Mouse (Mus musculus) Patski (cell line): ENCODE results near the gene Nabp1. TPM values are rescaled to one million over a fixed set of nuclear protein-coding genes. Genes with fewer than 3 reads are reported as not detected.
A peak's percentile ranks its signal among the peaks of the same experiment; 100 is the strongest.
"Not testable (repeated sequence)": the region's sequence is repeated elsewhere in the genome, so short reads cannot be mapped to it uniquely, and the experiment has no call there.

ENCODE experiments used
- ATAC-seq: fragments of 100-300 bp; one replicate; pipeline ENCODE4 v1.8.0; 2021
- CTCF ChIA-PET: fragments of 350-600 bp; sonication (Branson Sonifier 250); formaldehyde crosslinking; loops from one replicate; lab custom pipeline; 2022; ENCODE audit warnings: inconsistent platforms; lab: Charles Lee
- POLR2A ChIA-PET: fragments of 350-600 bp; sonication (Branson Sonifier 250); formaldehyde crosslinking; loops from one replicate; lab custom pipeline; 2022; ENCODE audit warnings: antibody characterized with exemption, inconsistent platforms; lab: Charles Lee
- DNase-seq: peaks from one replicate; pipeline ENCODE4 v3.0.0-alpha.2; 2011; ENCODE audit warnings: low read depth, low spot score
- H3K27me3 ChIP-seq: fragments of 371-371 bp; one replicate; pipeline ENCODE4 v1.5.1; 2021
- CTCF ChIP-seq: fragments of 100-300 bp; IDR thresholded peaks from one replicate; pipeline ENCODE4 v1.5.1; 2021
- in situ Hi-C: fragments of 300-500 bp; cut with MboI; formaldehyde crosslinking; loops from 3 replicates; pipeline ENCODE4 v1.11.1; 2018; ENCODE audit warnings: low pct_unique_long_range_greater_than_20kb, mixed read lengths
- polyA plus RNA-seq: library from polyadenylated mRNA; unstranded; gene quantifications from one replicate; pipeline ENCODE4 v1.2.3, GENCODE M21; 2021

Nabp1 gene
- polyA plus RNA-seq, 1 experiment from 2014 or later = 20.8 TPM

DNA sequence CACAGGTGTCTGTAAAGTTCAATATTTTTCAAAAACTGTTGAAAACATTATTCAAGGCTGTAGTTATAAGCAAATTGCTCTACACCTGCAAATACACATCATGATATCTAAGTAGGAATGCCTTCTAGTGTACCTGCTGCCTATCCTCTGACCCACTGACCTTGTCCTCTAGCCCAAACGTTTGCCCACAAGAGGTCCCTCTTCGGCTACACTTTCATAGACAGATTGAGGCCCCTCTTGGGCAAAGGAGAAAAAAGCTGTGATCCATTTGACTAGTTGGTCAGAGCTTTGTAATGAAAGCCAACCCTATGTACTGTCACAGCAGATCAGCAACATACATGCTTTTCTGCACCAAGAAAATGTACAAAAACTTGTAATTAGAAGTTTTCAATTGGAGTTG, 12.9 kb downstream of the Nabp1 start:
- no peaks in the 10 kb centered on the region for H3K27me3 ChIP-seq
- ChIA-PET POLR2A (no interaction called here), CTCF (interaction anchor here (0.8 to 7.4 kb wide), 8 partner anchors 14 to 153 kb away, joined by 3 to 87 read pairs (median 3); no protein-coding TSS in a partner anchor)
- ATAC-seq (no peak), DNase-seq (no peak)
- peak; percentile 55 for TF ChIP-seq CTCF
- in situ Hi-C loops = loop anchor here (5.0 to 25.0 kb wide), 2 partner anchors 132 to 503 kb away; no protein-coding TSS in a partner anchor

DNA sequence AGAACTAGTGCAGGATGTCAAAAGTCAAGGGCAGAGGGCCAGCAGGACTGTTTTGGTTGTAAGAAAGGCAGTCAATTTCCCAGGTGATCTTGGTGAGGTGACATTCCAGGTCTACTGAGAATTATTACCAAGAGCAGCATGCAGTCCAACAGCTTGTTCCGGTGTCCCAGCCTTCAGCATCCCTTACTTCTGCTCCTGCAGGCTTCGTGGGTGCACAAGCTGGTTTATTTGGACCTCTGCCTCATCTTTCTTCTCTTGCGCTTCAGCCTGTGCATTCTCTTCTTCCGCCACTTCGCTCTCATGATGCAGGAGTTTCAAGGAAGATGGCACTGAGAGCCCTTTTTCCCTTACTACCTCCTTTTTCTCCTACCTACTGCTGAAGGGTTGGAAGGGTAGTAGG, 15.2 kb downstream of the Nabp1 start:
- ATAC-seq (no peak), DNase-seq (no peak)
- no peak for TF ChIP-seq CTCF
- H3K27me3 ChIP-seq = no peaks in the 10 kb centered on the region
- in situ Hi-C loops = loop anchor here (25.0 kb wide), 1 partner anchor 501 kb away; no protein-coding TSS in a partner anchor
- CTCF ChIA-PET = no interaction called here
- POLR2A ChIA-PET = no interaction called here

DNA sequence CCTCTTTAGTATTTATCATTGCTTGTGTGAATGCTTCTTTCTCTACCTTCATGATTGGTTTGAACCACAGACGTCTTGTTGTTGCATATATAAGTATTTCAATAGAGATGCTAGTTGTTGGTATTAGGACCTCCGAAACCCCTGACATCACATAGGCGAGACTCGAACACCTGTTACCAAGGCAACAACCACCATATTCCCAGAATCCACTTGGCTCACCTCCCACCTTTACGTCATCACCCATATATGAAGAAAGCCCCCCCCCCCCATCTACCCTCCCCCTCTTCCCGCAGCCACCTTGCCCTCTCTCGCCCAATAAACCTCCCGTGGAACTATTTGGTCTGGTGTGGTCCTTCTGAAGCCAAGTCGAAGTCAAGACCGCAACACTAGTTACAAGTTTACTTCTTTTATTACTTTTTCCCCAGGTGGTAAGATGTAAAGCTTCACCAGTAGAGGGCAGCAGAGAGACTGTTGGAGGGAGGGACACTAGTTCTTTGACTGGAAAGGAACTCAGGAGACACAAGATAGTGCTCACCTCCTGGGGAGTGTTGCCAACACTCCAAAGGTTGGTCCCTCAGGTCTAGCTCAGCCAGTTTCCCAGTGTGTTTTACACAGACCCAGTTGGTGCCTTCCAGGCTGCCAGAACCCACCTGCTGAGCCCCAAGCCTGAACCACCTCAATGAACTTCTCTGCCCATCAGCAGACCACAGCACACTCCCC, 19.3 kb downstream of the Nabp1 start:
- in situ Hi-C loops = loop anchor here (25.0 kb wide), 1 partner anchor 497 kb away; no protein-coding TSS in a partner anchor
- ATAC-seq (peak; percentile 88), DNase-seq (no peak)
- peak; percentile 66 for TF ChIP-seq CTCF
- POLR2A ChIA-PET = no interaction called here
- H3K27me3 ChIP-seq = no peaks in the 10 kb centered on the region
- CTCF ChIA-PET = interaction anchor here (0.7 to 5.6 kb wide), 15 partner anchors 8 to 497 kb away, joined by 3 to 64 read pairs (median 3); no protein-coding TSS in a partner anchor

DNA sequence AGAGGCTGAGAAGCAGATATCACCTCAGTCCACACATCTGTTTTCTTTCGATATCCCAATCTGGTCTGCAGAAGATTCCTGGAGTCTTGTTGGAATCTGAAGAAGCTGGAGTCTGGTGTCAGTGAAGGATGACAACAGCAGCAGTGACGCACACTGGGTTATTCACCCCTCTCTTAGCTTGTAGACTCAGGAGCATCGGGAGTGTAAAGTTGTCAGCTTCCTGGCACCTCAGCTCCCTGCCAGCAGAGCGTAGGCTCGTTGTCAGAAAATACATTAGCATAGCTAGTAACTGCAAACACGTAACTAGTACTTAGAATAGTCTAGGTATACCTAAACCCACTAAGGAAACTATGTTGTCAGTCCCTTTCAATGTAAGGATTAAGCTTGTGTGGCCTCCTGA, 20.1 kb downstream of the Nabp1 start:
- TF ChIP-seq CTCF = no peak
- POLR2A ChIA-PET = interaction anchor here (0.6 kb wide), 3 partner anchors 20 to 496 kb away, joined by 3 to 6 read pairs (median 4); no protein-coding TSS in a partner anchor
- in situ Hi-C loops = loop anchor here (25.0 kb wide), 1 partner anchor 496 kb away; no protein-coding TSS in a partner anchor
- DNase-seq = no peak
- ATAC-seq = no peak
- CTCF ChIA-PET = interaction anchor here (1.1 to 5.6 kb wide), 8 partner anchors 18 to 158 kb away, joined by 3 to 64 read pairs (median 4); no protein-coding TSS in a partner anchor
- H3K27me3 ChIP-seq = no peaks in the 10 kb centered on the region

DNA sequence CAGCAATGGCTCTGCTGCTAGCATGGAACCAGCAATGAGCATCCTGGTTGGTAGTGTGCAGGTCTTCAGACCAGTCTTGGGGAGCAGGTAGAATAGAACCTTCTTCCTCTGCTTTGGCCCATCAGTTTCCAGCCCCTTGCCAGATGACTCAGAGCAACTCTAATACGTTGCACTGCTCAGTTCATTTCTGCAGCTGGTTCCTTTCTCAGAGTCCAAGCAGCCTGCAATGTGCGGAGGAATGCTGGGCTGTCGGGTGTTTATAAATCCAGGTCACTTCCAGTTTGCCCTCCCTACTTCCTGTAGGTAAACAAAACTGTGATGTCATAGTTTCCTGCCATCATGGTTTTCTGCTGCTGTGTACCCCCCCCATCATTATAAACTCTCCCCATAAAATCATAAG, 21.0 kb downstream of the Nabp1 start:
- DNase-seq = no peak
- ChIA-PET POLR2A (interaction anchor here (0.6 kb wide), 2 partner anchors 21 to 495 kb away, joined by 3 to 4 read pairs; no protein-coding TSS in a partner anchor), CTCF (interaction anchor here (1.1 to 5.6 kb wide), 4 partner anchors 19 to 140 kb away, joined by 3 to 64 read pairs (median 4); no protein-coding TSS in a partner anchor)
- no peak for TF ChIP-seq CTCF
- no peak for ATAC-seq
- H3K27me3 ChIP-seq = no peaks in the 10 kb centered on the region
- in situ Hi-C loops = loop anchor here (25.0 kb wide), 1 partner anchor 495 kb away; no protein-coding TSS in a partner anchor

DNA sequence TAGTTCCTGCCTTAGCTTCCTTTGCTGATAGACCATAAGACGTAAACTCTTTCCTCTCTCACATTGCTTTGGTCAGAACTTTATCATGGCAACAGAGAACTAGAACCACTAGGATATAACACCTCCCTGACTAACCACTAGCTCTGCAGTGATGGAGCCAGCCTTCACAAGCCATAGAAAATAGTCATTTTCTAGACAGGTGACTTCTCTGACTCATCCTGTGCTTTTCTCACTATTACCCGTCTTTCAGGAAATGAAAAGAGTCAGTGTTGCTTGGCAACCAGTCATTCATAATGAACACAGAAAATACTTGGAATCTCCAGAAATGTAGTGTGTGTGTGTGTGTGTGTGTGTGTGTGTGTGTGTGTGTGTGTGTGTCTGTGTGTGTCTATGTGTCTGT, 29.4 kb downstream of the Nabp1 start:
- CTCF ChIA-PET = interaction anchor here (1.2 to 2.9 kb wide), 2 partner anchors 51 to 151 kb away, joined by 3 to 11 read pairs; no protein-coding TSS in a partner anchor
- in situ Hi-C loops = no loop called here
- TF ChIP-seq CTCF = no peak
- no peak for DNase-seq
- ATAC-seq = no peak
- no peaks in the 10 kb centered on the region for H3K27me3 ChIP-seq
- POLR2A ChIA-PET = no interaction called here

DNA sequence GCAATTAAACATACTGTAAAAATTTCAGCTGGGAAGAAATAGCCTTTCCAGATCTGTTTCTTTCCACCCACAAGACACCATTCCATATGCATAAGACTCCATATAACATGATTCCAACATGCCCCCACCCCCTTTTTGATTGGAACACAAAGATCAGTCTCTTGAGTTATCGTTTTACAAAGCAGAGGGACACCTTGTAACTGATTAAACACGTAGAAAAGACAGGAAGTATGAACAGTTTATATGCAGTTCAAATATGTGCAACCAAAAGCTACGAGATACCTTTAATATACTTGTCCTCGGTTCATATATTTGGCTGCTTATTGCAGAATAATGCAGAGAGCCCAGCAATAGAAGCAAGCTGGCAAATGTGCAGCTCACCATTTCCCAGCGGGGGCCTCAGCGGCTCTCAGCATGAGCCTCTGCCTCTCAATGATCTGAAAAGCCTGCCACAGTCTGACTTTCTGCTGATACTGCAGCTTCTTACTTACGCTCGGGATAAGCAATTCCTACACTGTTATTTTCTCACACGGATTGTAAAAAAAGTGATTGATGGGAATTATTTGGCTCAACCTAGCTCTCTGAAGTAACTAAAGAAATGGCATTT, 32.3 kb downstream of the Nabp1 start:
- ChIA-PET POLR2A (no interaction called here), CTCF (interaction anchor here (1.6 kb wide), 1 partner anchor 15 kb away, joined by 5 read pairs; no protein-coding TSS in a partner anchor)
- no peak for TF ChIP-seq CTCF
- in situ Hi-C loops = no loop called here
- no peak for ATAC-seq
- H3K27me3 ChIP-seq = no peaks in the 10 kb centered on the region
- DNase-seq = no peak

DNA sequence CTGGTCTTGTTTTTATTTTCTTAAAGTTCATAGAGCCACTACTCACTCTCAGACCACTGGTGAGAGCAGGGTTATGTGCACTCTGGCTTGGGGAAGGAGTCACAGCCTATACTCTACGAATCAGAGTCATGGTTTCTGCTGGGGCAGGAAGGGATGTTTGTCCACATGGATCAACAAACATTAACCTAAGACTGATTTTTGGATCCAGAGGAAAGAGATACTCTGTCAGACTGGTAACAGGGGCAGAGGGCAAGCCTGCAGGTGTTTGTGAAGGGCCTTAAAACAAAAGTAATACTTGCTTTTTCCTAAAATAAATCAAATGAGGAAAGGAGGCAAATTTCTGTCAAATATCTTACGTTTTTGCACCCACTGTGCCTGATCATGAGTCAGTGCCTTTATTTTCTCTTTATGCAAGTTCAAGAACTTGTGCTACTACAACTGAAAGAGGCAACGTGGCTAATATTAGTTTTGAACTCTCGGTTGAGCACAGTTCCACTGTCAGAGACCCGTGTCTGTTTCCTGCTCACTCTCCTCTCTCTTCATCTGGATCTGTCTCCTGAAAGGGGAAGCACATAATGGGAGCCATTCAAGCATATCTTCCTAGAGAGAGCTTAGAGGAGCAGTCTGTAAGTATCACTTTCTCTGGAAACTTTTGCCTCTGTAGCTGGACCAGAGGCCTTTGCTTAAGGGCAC, 32.9 kb downstream of the Nabp1 start:
- CTCF ChIA-PET = interaction anchor here (1.6 kb wide), 1 partner anchor 15 kb away, joined by 5 read pairs; no protein-coding TSS in a partner anchor
- DNase-seq (no peak), ATAC-seq (no peak)
- POLR2A ChIA-PET = no interaction called here
- TF ChIP-seq CTCF = no peak
- in situ Hi-C loops = no loop called here
- H3K27me3 ChIP-seq = no peaks in the 10 kb centered on the region

DNA sequence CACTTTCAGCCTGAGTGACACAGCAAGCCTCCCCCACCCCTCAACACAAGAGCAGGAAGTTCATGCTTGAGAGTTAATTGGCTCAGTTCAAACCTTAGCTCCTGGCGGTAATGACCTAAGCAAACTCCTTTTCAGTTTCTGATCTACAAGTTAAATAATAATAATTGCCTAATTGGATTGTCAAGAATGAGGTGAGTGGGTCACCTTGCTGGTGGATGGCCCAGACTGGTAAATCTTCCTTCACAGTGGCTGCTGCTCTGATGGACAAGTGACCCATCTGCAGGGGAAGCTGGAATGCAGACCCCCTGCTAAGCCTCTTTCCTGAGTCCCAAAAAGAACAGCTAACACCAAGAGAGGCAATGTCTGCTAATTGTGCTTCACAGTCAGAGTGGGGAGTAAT, 48.5 kb downstream of the Nabp1 start:
- DNase-seq = no peak
- POLR2A ChIA-PET = no interaction called here

DNA sequence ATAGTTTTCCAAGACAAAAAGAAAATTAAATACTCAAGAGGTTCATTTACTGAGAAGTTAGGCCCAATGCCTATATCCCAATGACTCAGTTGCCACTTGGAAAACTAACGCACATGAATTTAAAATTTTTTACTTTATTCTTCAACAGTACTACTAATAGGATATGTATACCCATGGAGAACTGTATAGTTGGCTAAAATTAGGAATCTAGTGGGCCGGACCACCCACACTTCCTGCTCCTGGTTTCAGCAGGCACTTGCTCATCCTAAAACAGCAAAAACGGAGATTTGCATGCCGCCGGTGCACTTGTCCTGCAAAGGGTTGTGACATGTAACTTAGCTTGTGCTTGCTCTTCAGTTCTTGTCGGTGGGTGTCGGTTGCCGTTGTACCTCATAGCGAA, 51.9 kb downstream of the Nabp1 start:
- CTCF ChIA-PET = no interaction called here
- no peak for ATAC-seq

More for the DNA sequence above, 48.5 kb downstream of the Nabp1 start:
- CTCF ChIA-PET = interaction anchor here (1.3 kb wide), 1 partner anchor 29 kb away, joined by 3 read pairs; no protein-coding TSS in a partner anchor
- no peak for ATAC-seq
- in situ Hi-C loops = no loop called here
- peaks cover 7% of the 10 kb centered on the region for H3K27me3 ChIP-seq
- no peak for TF ChIP-seq CTCF

DNA sequence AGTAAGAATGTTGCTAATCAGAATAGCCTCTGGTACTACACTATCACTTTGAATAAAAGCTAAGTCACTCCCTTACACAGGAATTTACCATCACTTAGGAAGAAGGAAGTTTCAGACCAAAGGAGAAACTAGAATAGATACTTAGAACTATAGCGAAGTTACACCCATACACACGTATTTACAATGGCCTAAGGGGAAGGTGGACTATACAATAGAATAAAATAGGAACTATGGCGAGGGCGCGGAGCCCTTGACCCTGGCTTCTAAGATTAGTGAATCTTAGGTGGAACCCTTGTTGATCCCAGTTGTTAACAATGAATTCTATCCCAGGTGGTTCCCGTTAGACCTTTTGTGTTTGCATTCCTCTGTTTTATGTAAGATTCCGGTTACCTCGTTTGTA, 57.2 kb downstream of the Nabp1 start:
- POLR2A ChIA-PET, ATAC-seq, in situ Hi-C loops: not testable (repeated sequence)

More for the DNA sequence above, 51.9 kb downstream of the Nabp1 start:
- POLR2A ChIA-PET = no interaction called here
- in situ Hi-C loops = no loop called here
- TF ChIP-seq CTCF = no peak
- no peak for DNase-seq
- peaks cover 7% of the 10 kb centered on the region for H3K27me3 ChIP-seq

More for the DNA sequence above, 57.2 kb downstream of the Nabp1 start:
- H3K27me3 ChIP-seq, DNase-seq: not testable (repeated sequence)
- CTCF ChIA-PET = interaction anchor here (1.0 kb wide), 1 partner anchor 10 kb away, joined by 3 read pairs; no protein-coding TSS in a partner anchor
